Mouse (Mus musculus) testis, adult 2 months (tissue): ENCODE data around the gene Cdca4.

Experiments
- CTCF ChIP-seq: fragments of 200-500 bp; IDR thresholded peaks from 2 replicates; pipeline ENCODE4 v1.5.1; 2012; ENCODE audit warnings: low read depth, mild to moderate bottlenecking, inconsistent platforms, low read length, moderate library complexity; ENCODE audit not compliant: control insufficient read depth, insufficient read depth, insufficient replicate concordance
- POLR2A ChIP-seq: fragments of 200-500 bp; IDR thresholded peaks from 2 replicates; pipeline ENCODE4 v1.6.1; 2012; ENCODE audit warnings: low read depth, mild to moderate bottlenecking, inconsistent platforms, low read length, moderate library complexity; ENCODE audit not compliant: control insufficient read depth

GRCm38 (mm10) chr12:112774026-112774425, 55.2 kb downstream of the Cdca4 start:
- TF ChIP-seq CTCF (no peak), POLR2A (no peak)
